Mouse (Mus musculus): ENCODE results near the gene Vps45.

DNA sequence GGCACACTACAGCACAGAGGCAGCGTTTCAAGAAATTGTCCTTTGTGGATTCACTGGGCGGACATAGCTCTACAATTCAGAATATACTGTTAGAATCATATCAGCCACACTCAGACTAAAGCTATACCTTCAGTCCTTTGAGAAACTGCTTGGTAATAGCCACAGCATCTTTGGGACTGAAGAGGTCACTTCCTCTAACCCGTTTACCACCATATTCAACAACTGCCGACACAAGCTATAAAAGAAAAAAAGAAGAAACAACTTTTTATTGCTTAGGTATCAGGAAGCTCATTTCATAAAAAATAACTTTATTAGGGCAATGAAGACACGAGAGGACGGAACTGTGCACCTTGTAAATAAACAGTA is 25.6 kb downstream of the Vps45 start:
- TF ChIP-seq POLR2A (IDR thresholded peaks at IDR 0.05; ENCODE audit: insufficient read depth, low read depth, low read length) (no peak), CTCF (IDR thresholded peaks at IDR 0.05; ENCODE audit: insufficient read depth, low read depth, low read length) (no peak)
